Mouse (Mus musculus) lung, adult 2 months (tissue): ENCODE data around the gene C1rl.

Experiments
- CTCF ChIP-seq: fragments of 200-500 bp; IDR thresholded peaks from 2 replicates; pipeline ENCODE4 v1.5.1; 2011; ENCODE audit warnings: mild to moderate bottlenecking, low read length, control low read depth; ENCODE audit not compliant: insufficient read depth
- POLR2A ChIP-seq: fragments of 200-500 bp; IDR thresholded peaks from 2 replicates; pipeline ENCODE4 v1.6.1; 2011; ENCODE audit warnings: low read depth, mild to moderate bottlenecking, control low read depth, low read length, borderline replicate concordance; ENCODE audit errors: extremely low read depth

DNA sequence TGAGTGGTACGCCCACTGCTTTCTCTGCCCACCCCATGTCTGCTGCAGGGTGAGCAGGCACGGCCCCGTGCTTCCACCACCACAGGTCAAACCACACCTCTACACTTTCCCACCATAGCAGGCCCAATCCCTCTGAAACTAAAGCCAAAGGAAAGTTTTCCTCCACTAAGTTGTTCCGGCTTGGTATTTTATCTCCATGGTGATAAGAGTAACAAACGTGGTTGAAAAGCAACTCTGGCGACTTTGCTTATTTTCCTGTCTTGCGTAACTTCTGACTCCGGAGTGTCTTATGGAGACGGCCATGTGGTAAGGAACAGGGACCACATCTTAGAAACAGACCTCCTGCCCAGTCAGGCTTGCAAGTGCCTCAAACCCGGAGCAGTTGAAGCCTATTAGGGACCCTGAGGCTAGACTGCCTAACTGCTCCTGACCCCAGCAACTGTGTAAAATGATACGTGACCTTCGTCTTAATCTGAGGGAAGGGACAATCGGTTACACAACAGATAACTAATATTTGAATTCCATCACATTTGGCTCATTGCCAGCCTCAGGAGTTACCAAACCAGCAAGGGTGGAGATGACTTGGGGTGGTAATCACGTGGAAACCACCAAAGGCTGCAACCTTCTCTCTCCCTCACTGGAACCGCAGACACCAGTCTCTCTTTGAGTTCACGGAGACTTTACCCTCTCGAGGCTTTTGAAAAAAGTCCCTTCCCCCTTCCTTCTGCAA, 14.8 kb upstream of the C1rl start:
- TF ChIP-seq CTCF (no peak), POLR2A (no peak)
